Mouse (Mus musculus): ENCODE measurements at regions not wholly inside any gene's neighbourhood (a gene's known extent, or its start where the extent isn't known, plus 50 kb on each side); places are given as distances from the start of the nearest gene placed in this dataset.

- TF ChIP-seq CTCF (IDR thresholded peaks at IDR 0.05; ENCODE audit: borderline replicate concordance, insufficient read depth, low read length), result no peak
- TF ChIP-seq POLR2A (IDR thresholded peaks at IDR 0.05; ENCODE audit: low read depth, low read length), result no peak
Observed at GRCm38 (mm10) chr16:73108021-73108452, 799.9 kb downstream of the Robo1 start.

Data from embryonic fibroblast, embryonic 13.5 days (primary cell).